Mouse (Mus musculus) hindbrain, embryonic 15.5 days (tissue): ENCODE data around the gene Fus. TPM values are rescaled to one million over a fixed set of nuclear protein-coding genes. Genes with fewer than 3 reads are reported as not detected.
"Not testable (repeated sequence)": the region's sequence is repeated elsewhere in the genome, so short reads cannot be mapped to it uniquely, and the experiment has no call there.

Experiments
- ATAC-seq: fragments of 200-750 bp; cut with Nextera tagmentation; 2 replicates; pipeline ENCODE4 v1.8.0; 2017; ENCODE audit warnings: low read depth, moderate number of reproducible peaks, moderate TSS enrichment; ENCODE audit not compliant: low FRiP score
- H3K27ac ChIP-seq: fragments of 300-500 bp; sonication (generic); replicated peaks from 2 replicates; pipeline ENCODE4 v1.5.1; 2015; ENCODE audit warnings: mild to moderate bottlenecking, inconsistent platforms
- H3K27me3 ChIP-seq: fragments of 300-500 bp; sonication (generic); 2 replicates; pipeline ENCODE4 v1.6.1; 2015; ENCODE audit warnings: control low read depth, inconsistent platforms
- H3K36me3 ChIP-seq: fragments of 300-500 bp; sonication (generic); 2 replicates; pipeline ENCODE4 v1.6.1; 2015; ENCODE audit warnings: control low read depth, inconsistent platforms
- H3K4me1 ChIP-seq: fragments of 300-500 bp; sonication (generic); replicated peaks from 2 replicates; pipeline ENCODE4 v1.6.1; 2015; ENCODE audit warnings: control low read depth, inconsistent platforms
- H3K4me2 ChIP-seq: fragments of 300-500 bp; sonication (generic); 2 replicates; pipeline ENCODE4 v1.6.1; 2015; ENCODE audit warnings: moderate library complexity, mild to moderate bottlenecking, inconsistent platforms
- H3K4me3 ChIP-seq: fragments of 300-500 bp; sonication (generic); 2 replicates; pipeline ENCODE4 v1.5.1; 2015; ENCODE audit warnings: mild to moderate bottlenecking, inconsistent platforms
- H3K9ac ChIP-seq: fragments of 300-500 bp; sonication (generic); 2 replicates; pipeline ENCODE4 v1.6.1; 2015; ENCODE audit warnings: inconsistent platforms
- H3K9me3 ChIP-seq: fragments of 300-500 bp; sonication (generic); 2 replicates; pipeline ENCODE4 v1.6.1; 2016; ENCODE audit warnings: control low read depth, inconsistent platforms
- WGBS: fragments of 180-500 bp; shearing (Covaris S2); methylation state at CpG from one replicate; pipeline ENCODE4 v1.1.7; 2015; 5-methylcytosine and 5-hydroxymethylcytosine counted together
- polyA plus RNA-seq: library from polyadenylated mRNA; unstranded; fragments of >200 nt; fragmentation: Nextera tagmentation; extraction: Ambion mirVana; gene quantifications from 2 replicates; pipeline ENCODE4 v1.2.1, GENCODE M21; 2015

Gene Fus
- polyA plus RNA-seq, 1 experiment from 2014 or later: 368 TPM

DNA sequence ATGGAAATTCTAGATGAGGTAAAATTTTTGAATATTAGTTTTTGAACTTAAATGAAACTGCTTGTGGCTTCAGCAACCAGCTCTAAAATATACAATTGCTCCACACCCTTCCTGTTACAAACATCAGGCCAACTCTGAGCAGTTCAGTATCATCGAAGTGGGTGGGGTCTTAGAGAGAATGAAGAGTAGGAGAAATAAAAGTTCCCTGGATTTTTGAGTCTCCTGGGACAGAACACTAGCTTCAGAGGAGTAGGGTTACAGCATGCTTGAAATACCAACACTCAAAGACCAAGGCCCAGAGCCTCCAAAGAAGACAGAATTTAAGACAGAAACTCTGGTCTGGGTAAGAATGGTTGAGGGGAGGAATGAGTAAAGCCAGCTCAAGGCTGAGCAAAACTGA lies 32.2 kb downstream of the Fus start:
- H3K4me3 ChIP-seq: no peak overlapping the region
- no peak overlapping the region for H3K4me2 ChIP-seq
- no peaks in the 10 kb centered on the region for H3K27me3 ChIP-seq
- no peaks in the 10 kb centered on the region; the same call in 1 of the 2 replicates for H3K4me1 ChIP-seq
- H3K27ac ChIP-seq: no peak overlapping the region
- no peaks in the 10 kb centered on the region for H3K36me3 ChIP-seq
- H3K9ac ChIP-seq: no peak overlapping the region
- H3K9me3 ChIP-seq: no peaks in the 10 kb centered on the region
- 85% methylated on average over 1 of the region's 1 CpGs for WGBS
- no peak for ATAC-seq

DNA sequence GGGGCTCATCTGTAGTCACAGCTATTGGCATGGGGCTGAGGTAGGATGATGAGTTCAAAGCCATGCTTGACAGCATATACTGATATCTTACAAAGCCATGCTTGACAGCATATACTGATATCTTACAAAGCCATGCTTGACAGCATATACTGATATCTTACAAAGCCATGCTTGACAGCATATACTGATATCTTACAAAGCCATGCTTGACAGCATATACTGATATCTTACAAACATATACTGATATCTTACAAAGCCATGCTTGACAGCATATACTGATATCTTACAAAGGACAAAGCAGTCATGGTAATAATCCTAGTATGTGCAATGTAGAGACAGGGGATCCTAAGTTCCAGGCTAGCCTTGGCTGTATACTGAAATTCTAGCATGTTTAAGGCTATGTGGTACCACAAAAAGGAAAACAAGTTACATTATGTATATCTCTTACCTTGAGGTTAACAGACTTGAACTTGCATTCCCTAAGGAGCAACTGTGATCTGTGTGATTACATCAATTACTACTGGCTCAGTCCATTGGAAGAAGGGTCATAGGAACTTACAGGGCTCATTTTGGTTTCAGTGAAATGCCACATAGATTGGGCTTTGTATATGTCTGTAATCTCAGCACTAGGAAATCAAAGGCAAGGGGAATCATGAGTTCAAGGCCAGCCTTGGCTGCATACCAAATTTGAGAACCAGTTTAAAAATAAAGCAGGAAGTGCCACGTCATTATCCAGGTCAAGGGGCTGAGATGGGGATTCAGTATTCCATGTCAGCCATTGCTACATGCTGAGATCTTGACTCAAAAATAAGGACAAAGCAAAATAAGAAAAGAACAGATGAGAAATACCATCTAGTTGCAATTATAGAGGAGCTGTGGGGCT lies 33.1 kb downstream of the Fus start:
- H3K36me3 ChIP-seq: no peaks in the 10 kb centered on the region
- no peak overlapping the region for H3K4me2 ChIP-seq
- no peak overlapping the region for H3K27ac ChIP-seq
- ATAC-seq: no peak
- no peak overlapping the region for H3K9ac ChIP-seq
- no peaks in the 10 kb centered on the region; the same call in 1 of the 2 replicates for H3K4me1 ChIP-seq
- H3K9me3 ChIP-seq: no peaks in the 10 kb centered on the region
- WGBS: 78% methylated on average over 1 of the region's 1 CpGs
- H3K4me3 ChIP-seq: no peak overlapping the region
- H3K27me3 ChIP-seq: no peaks in the 10 kb centered on the region

DNA sequence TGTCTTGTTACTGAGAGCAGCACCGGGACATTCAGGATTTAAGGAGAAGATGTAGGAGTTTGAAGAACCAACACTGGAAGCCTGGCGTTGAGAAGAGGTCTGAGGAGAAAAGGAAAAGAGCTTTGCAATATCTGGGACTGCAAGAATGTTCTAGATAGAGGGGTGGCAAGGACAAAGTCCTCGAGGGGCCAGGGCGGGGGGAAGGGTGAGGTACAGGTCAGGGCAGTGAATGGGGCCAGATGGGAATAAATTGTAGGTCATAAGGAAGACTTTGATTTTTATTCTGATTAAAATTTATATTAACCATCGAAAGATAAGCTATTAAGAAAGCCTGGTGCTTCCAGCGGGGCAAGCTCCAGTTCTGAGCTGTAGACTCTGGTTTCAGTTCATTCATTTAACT lies 35.8 kb downstream of the Fus start:
- Histone ChIP-seq H3K27me3 (no peaks in the 10 kb centered on the region), H3K36me3 (no peaks in the 10 kb centered on the region), H3K4me2 (no peak overlapping the region), H3K9ac (no peak overlapping the region), H3K27ac (no peak overlapping the region), H3K4me3 (no peak overlapping the region), H3K9me3 (no peaks in the 10 kb centered on the region), H3K4me1 (no peaks in the 10 kb centered on the region; the same call in 1 of the 2 replicates)
- 90% methylated on average over 6 of the region's 6 CpGs for WGBS
- ATAC-seq: no peak

DNA sequence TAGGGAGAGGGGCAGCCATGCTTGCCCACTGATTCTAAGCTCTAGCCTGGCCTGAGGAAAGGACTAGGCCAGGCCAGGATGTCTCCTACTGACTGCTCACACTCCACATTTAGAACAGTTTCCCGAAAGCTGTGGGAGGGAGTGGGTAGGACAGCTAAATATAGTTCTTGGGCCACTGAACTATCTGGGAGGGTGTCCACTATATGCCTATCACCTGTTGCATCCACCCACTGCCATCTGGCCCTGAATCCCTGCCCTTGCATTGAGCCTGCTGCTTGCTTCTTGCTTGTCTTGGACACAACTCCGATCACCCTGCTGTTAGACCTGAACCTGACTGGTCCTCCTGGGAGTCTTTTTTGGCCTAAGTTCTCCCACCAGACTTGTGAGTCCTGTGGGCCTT lies 36.4 kb downstream of the Fus start, which contains the start of gene Trim72:
Gene Trim72 (plus strand): TSS at position 262 of the 400 bp plus-strand sequence.
- Histone ChIP-seq H3K4me3 (no peak within 1 kb of the TSS), H3K27ac (no peak within 1 kb of the TSS), H3K36me3 (no peaks in the 10 kb centered on the region), H3K4me2 (peak within 1 kb of the TSS; percentile 26; the same call in 1 of the 2 replicates), H3K9me3 (no peaks in the 10 kb centered on the region), H3K9ac (no peak within 1 kb of the TSS), H3K27me3 (no peaks in the 10 kb centered on the region), H3K4me1 (no peaks in the 10 kb centered on the region; the same call in 1 of the 2 replicates)
- WGBS: 89% methylated on average over 2 of the region's 2 CpGs
- ATAC-seq: no peak

DNA sequence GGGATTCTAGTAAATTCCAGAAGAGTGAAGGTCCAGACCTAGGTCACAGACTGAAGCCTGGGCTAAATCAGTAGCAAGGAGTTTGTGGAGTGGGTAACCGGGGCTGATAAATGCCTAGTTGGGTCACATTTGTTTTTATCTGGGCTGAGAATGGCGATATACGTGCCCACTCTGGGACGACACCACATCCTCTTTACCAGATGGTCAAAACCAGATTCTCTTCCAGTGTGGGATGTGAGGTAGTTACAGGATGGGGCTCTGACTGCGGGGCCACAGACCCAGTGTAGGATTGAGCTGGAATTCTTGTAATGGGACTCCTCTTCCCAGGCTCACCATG lies 36.9 kb downstream of the Fus start:
- Histone ChIP-seq H3K36me3 (no peaks in the 10 kb centered on the region), H3K9ac (no peak overlapping the region), H3K4me3 (no peak overlapping the region), H3K4me1 (no peaks in the 10 kb centered on the region; the same call in 1 of the 2 replicates), H3K27ac (no peak overlapping the region), H3K27me3 (no peaks in the 10 kb centered on the region), H3K4me2 (peak overlapping the region; percentile 26; the same call in 1 of the 2 replicates), H3K9me3 (no peaks in the 10 kb centered on the region)
- ATAC-seq: no peak
- 78% methylated on average over 5 of the region's 5 CpGs for WGBS

DNA sequence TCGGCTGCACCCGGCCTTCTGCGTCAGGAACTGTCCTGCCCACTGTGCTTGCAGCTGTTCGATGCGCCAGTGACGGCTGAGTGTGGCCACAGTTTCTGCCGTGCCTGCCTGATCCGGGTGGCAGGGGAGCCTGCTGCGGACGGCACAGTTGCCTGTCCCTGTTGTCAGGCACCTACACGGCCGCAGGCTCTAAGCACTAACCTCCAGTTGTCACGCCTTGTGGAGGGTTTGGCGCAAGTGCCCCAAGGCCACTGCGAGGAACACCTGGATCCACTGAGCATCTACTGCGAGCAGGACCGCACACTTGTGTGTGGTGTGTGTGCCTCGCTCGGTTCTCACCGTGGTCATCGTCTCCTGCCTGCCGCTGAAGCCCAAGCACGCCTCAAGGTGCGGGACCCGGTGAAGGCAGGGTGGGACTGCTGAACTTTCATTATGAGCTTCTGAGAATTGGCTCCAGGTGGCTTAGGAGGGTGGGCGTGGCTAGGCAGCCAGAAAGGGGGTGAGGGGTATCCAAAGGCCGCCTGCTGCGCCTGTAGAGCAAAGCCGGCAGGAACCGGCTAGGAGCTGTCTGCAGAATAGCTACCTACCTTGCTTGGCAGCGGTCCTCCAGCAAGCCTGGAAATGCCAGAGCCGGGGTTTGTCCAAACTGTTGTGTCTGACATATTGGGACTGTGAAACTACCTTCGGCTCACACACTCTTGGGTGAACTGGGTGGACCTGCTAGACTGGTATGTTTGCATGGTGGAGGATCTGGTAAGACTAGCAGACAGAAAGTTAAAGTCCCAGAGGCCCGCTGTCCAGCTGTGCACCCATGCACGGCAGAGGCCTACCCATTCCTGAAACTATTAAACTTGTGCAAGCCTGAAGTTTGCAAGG lies 37.5 kb downstream of the Fus start:
- H3K4me1 ChIP-seq: no peaks in the 10 kb centered on the region; the same call in 1 of the 2 replicates
- no peak overlapping the region for H3K27ac ChIP-seq
- no peaks in the 10 kb centered on the region for H3K36me3 ChIP-seq
- ATAC-seq: no peak
- H3K4me2 ChIP-seq: peak overlapping the region; percentile 26; the same call in 1 of the 2 replicates
- WGBS: 31% methylated on average over 35 of the region's 35 CpGs
- no peaks in the 10 kb centered on the region for H3K27me3 ChIP-seq
- no peak overlapping the region for H3K9ac ChIP-seq
- H3K4me3 ChIP-seq: no peak overlapping the region
- no peaks in the 10 kb centered on the region for H3K9me3 ChIP-seq

DNA sequence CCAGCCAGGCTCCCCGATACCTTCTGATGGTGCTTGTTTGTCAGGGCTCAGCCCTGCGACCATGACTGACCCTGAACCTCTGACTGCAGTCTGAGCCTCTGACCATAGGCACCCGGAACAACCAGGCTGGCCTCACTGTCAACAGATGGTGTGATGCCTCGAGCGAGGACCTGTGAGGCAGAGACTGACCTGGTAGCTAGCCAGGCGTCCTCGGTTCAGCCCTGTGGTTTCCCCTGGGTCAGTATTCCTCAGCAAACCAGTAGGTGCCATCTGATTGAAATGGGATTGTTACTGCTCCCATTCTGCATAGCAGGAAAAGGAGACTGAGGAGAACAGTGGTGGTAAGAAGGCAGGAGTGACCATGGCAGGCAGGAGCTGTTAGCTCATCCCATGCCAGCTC lies 38.9 kb downstream of the Fus start:
- H3K27me3 ChIP-seq: no peaks in the 10 kb centered on the region
- H3K4me2 ChIP-seq: no peak overlapping the region
- 86% methylated on average over 7 of the region's 7 CpGs for WGBS
- H3K9ac ChIP-seq: no peak overlapping the region
- no peak overlapping the region for H3K27ac ChIP-seq
- no peak overlapping the region for H3K4me3 ChIP-seq
- H3K36me3 ChIP-seq: no peaks in the 10 kb centered on the region
- no peaks in the 10 kb centered on the region for H3K9me3 ChIP-seq
- no peak for ATAC-seq
- H3K4me1 ChIP-seq: no peaks in the 10 kb centered on the region; the same call in 1 of the 2 replicates

DNA sequence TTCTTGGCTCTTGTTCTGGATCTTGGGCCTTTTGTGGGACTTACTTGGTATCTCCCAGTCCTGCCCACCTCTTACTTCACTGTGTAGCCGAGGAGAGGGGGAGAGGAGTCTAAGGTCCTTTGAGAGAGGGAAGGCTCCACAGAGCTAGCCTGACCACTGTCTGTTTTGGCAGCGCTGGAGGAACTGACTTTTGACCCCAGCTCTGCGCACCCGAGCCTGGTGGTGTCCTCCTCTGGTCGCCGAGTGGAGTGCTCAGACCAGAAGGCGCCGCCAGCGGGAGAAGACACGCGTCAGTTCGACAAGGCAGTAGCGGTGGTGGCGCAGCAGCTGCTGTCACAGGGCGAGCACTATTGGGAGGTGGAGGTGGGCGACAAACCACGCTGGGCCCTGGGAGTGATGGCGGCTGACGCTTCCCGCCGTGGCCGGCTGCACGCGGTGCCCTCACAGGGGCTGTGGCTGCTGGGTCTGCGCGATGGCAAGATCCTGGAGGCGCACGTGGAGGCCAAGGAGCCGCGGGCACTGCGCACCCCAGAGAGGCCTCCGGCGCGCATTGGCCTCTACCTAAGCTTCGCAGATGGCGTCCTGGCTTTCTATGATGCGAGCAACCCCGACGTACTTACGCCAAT lies 42.6 kb downstream of the Fus start:
- Histone ChIP-seq H3K4me1 (no peaks in the 10 kb centered on the region; the same call in 1 of the 2 replicates), H3K27me3 (no peaks in the 10 kb centered on the region), H3K9me3 (no peaks in the 10 kb centered on the region), H3K36me3 (no peaks in the 10 kb centered on the region), H3K27ac (no peak overlapping the region), H3K4me2 (peak overlapping the region; percentile 33), H3K9ac (no peak overlapping the region), H3K4me3 (no peak overlapping the region)
- WGBS: 51% methylated on average over 38 of the region's 40 CpGs
- no peak for ATAC-seq

DNA sequence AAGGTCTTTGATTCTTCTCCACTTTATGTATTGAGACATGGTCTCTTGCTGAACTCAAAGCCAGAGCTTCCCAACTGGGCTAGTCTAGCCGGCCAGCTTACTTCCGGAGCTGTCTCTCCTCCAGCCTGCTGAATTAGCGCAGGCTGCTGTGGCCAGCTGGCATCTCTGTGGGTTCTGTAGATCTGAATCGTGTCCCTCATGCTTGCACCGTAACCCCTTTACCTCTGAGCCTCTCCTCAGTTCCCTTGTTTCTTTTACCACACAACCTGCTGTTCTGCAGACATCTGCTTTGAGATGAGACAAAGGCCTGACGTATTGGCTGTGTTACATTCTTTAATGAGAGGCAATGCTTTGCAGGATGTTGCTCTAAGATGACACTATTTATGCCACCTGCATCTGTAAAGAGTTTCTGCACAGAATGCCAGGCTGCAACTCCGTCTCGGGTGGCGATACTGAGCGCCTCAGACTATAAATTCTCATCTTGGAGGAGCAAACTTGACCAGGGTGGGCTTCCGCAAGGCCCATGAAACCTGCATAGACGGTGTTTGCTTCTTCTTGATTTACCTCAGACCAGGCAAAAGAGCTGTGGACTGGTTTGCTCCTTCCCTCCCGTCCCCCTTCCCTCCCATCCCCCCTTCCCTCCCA lies 45.0 kb downstream of the Fus start:
- H3K27me3 ChIP-seq: no peaks in the 10 kb centered on the region
- H3K9me3 ChIP-seq: no peaks in the 10 kb centered on the region
- H3K36me3 ChIP-seq: no peaks in the 10 kb centered on the region
- H3K4me1 ChIP-seq: no peaks in the 10 kb centered on the region
- 69% methylated on average over 13 of the region's 13 CpGs for WGBS
- H3K4me3 ChIP-seq: no peak overlapping the region
- H3K9ac ChIP-seq: no peak overlapping the region
- ATAC-seq: no peak
- H3K4me2 ChIP-seq: no peak overlapping the region
- H3K27ac ChIP-seq: no peak overlapping the region

DNA sequence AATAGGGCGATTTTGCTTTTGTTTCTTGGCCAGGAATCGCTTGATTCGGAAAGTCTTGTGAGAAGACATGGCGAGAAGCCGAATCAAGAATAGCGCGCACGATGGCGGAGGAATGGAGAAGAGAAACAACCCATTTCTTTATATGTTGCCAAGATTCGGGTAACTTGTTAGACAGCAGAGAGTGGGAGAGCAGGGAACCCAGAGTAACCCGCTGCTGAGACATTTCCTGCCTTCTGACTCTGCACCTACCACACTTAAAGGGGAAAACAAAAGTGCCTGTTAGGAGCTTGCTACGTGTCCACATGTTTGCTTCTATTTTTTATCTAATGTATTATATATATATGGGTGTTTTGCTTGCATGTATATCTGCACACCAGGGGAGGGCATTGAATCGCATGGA lies 45.9 kb downstream of the Fus start:
- WGBS: 92% methylated on average over 13 of the region's 13 CpGs
- Histone ChIP-seq H3K9me3 (no peaks in the 10 kb centered on the region), H3K36me3 (no peaks in the 10 kb centered on the region), H3K4me2 (no peak overlapping the region), H3K4me3 (no peak overlapping the region), H3K4me1 (no peaks in the 10 kb centered on the region), H3K27ac (no peak overlapping the region), H3K27me3 (no peaks in the 10 kb centered on the region), H3K9ac (no peak overlapping the region)
- ATAC-seq: no peak

DNA sequence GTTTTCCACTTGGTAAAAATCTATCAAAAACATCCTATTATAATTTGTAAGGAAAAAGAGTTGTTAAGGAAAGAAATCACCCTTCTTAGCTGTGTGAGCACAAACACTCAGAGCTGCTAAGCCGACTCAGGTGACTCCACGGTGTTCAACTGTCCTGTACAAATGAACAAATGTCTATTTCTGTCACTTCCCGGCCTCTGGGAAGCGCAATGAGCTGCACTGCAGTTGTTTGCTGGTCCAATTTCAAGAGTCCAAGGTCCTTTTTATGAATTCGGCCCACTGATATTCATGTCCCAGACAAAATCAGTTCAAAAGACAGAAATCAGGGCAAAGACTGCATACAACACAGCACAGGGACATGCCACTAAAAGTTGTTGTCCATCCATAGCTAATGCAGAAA lies 48.9 kb downstream of the Fus start:
- not testable (repeated sequence) for H3K4me1 ChIP-seq, H3K9ac ChIP-seq, H3K4me2 ChIP-seq, H3K4me3 ChIP-seq, H3K9me3 ChIP-seq, H3K27me3 ChIP-seq, H3K27ac ChIP-seq, ATAC-seq, H3K36me3 ChIP-seq
- 91% methylated on average over 5 of the region's 5 CpGs for WGBS
